Mouse (Mus musculus) layer of hippocampus, adult 9-11 months (tissue): ENCODE results near the gene Pip4k2b.
"Not testable (repeated sequence)": the region's sequence is repeated elsewhere in the genome, so short reads cannot be mapped to it uniquely, and the experiment has no call there.

Source experiments
- DNase-seq: peaks from one replicate; pipeline ENCODE4 v3.0.0; 2022

The Pip4k2b gene

GRCm38 (mm10) chr11:97744063-97744717 lies at the start of gene Pip4k2b:
Gene Pip4k2b (minus strand): TSS chr11:97744704.
- DNase-seq: no peak

GRCm38 (mm10) chr11:97793165-97793564 lies 48.7 kb upstream of the Pip4k2b start:
- no peak for DNase-seq

GRCm38 (mm10) chr11:97790778-97791438 lies 46.4 kb upstream of the Pip4k2b start:
- DNase-seq: not testable (repeated sequence)

- no peak for DNase-seq
Observed at GRCm38 (mm10) chr11:97789727-97790126, 45.2 kb upstream of the Pip4k2b start.

- DNase-seq: no peak
Observed at GRCm38 (mm10) chr11:97787961-97788360, 43.5 kb upstream of the Pip4k2b start.

GRCm38 (mm10) chr11:97782564-97782895 lies 38.0 kb upstream of the Pip4k2b start:
- no peak for DNase-seq

- DNase-seq: peak; percentile 99
Observed at GRCm38 (mm10) chr11:97781832-97782563, 37.5 kb upstream of the Pip4k2b start, which contains the start of gene Rpl23. Gene Rpl23 (minus strand): TSS chr11:97782437.

GRCm38 (mm10) chr11:97781478-97781831 lies 37.0 kb upstream of the Pip4k2b start:
- no peak for DNase-seq

GRCm38 (mm10) chr11:97779968-97780701 lies 35.6 kb upstream of the Pip4k2b start:
- DNase-seq: no peak

GRCm38 (mm10) chr11:97778918-97779317 lies 34.4 kb upstream of the Pip4k2b start:
- DNase-seq: no peak

GRCm38 (mm10) chr11:97777129-97777529 lies 32.6 kb upstream of the Pip4k2b start:
- no peak for DNase-seq

- no peak for DNase-seq
Observed at GRCm38 (mm10) chr11:97776497-97777128, 32.1 kb upstream of the Pip4k2b start.

- DNase-seq: no peak
Observed at GRCm38 (mm10) chr11:97775808-97776496, 31.4 kb upstream of the Pip4k2b start, which contains the start of gene 1700001P01Rik. Gene 1700001P01Rik (minus strand): TSS chr11:97775918.

- DNase-seq: no peak
Observed at GRCm38 (mm10) chr11:97775186-97775585, 30.7 kb upstream of the Pip4k2b start.

GRCm38 (mm10) chr11:97771410-97771809 lies 26.9 kb upstream of the Pip4k2b start:
- no peak for DNase-seq

GRCm38 (mm10) chr11:97769704-97770103 lies 25.2 kb upstream of the Pip4k2b start:
- DNase-seq: no peak

GRCm38 (mm10) chr11:97766154-97766881 lies 21.8 kb upstream of the Pip4k2b start, which contains the start of gene Cwc25:
Gene Cwc25 (minus strand): TSS chr11:97766556.
- DNase-seq: peak; percentile 96

GRCm38 (mm10) chr11:97761638-97762037 lies 17.1 kb upstream of the Pip4k2b start:
- no peak for DNase-seq

GRCm38 (mm10) chr11:97758942-97759341 lies 14.4 kb upstream of the Pip4k2b start:
- DNase-seq: no peak

- DNase-seq: no peak
Observed at GRCm38 (mm10) chr11:97758125-97758524, 13.6 kb upstream of the Pip4k2b start.

- no peak for DNase-seq
Observed at GRCm38 (mm10) chr11:97753277-97753676, 8.8 kb upstream of the Pip4k2b start.
